Mouse (Mus musculus) megakaryocyte, embryonic 14.5 days (primary cell): ENCODE data around the gene Gramd1b. TPM values are rescaled to one million over a fixed set of nuclear protein-coding genes. Genes with fewer than 3 reads are reported as not detected.
A peak's percentile ranks its signal among the peaks of the same experiment; 100 is the strongest.

Experiments
- H3K27me3 ChIP-seq: replicated peaks from 2 replicates; pipeline ENCODE3; 2012; ENCODE audit warnings: inconsistent platforms
- H3K36me3 ChIP-seq: replicated peaks from 2 replicates; pipeline ENCODE3; 2012; ENCODE audit warnings: low read length, inconsistent platforms, mixed read lengths
- H3K4me1 ChIP-seq: 2 replicates; pipeline ENCODE4 v1.6.1; 2012; ENCODE audit warnings: inconsistent platforms
- H3K4me3 ChIP-seq: replicated peaks from 2 replicates; pipeline ENCODE3; 2012; ENCODE audit warnings: moderate library complexity, mild to moderate bottlenecking, inconsistent platforms
- H3K9me3 ChIP-seq: 2 replicates; pipeline ENCODE4 v1.6.1; 2012; ENCODE audit warnings: inconsistent platforms
- FLI1 ChIP-seq: IDR thresholded peaks from 2 replicates; pipeline ENCODE4 v1.6.1; 2012; ENCODE audit warnings: low read length, inconsistent platforms, mixed read lengths
- GATA1 ChIP-seq: IDR thresholded peaks from 3 replicates; pipeline ENCODE4 v1.6.1; 2012; ENCODE audit warnings: mixed read lengths, low read length, inconsistent platforms, borderline replicate concordance
- polyA plus RNA-seq: library from polyadenylated mRNA; stranded (reverse); fragments of >175 nt; gene quantifications from 2 replicates; pipeline ENCODE4 v1.2.3, GENCODE M21; 2012; ENCODE audit warnings: low replicate concordance; ENCODE audit not compliant: insufficient read depth

The Gramd1b gene
- polyA plus RNA-seq, 1 experiment = 3.1 TPM

- peaks cover 48% of the 10 kb centered on the region for H3K36me3 ChIP-seq
- H3K4me1 ChIP-seq = peaks cover 3% of the 10 kb centered on the region
- H3K9me3 ChIP-seq = peaks cover 9% of the 10 kb centered on the region
- H3K4me3 ChIP-seq = no peak overlapping the region
- no peaks in the 10 kb centered on the region for H3K27me3 ChIP-seq
- TF ChIP-seq GATA1 (no peak), FLI1 (no peak)
These were observed 100.2 kb downstream of the Gramd1b start for GRCm38 (mm10) chr9:40430969-40431368.

DNA sequence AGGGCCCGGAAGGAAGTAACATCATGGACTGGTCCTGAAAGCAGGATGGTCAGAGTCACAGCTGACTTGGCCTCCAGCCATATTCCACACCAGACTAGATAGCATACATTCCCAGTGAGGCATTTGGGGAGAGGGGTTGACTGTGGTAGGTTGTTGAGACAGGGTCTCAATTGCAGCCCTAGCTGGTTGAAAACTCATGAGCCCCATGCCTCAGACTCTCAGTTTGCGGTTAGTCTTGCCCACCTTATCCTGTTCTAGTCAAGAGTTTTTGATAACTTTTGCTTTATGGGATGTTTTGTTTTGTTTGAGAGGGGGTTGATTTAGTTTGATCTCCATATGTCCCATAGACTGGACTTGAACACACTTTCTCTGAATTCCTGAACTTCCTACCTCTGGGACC is 103.5 kb downstream of the Gramd1b start:
- Histone ChIP-seq H3K9me3 (peaks cover 1% of the 10 kb centered on the region), H3K4me3 (no peak overlapping the region), H3K4me1 (peaks cover 22% of the 10 kb centered on the region), H3K27me3 (no peaks in the 10 kb centered on the region), H3K36me3 (peaks cover 25% of the 10 kb centered on the region)
- TF ChIP-seq FLI1 = no peak
- no peak for TF ChIP-seq GATA1

- H3K27me3 ChIP-seq = no peaks in the 10 kb centered on the region
- peaks cover 25% of the 10 kb centered on the region for H3K4me1 ChIP-seq
- no peak overlapping the region for H3K4me3 ChIP-seq
- TF ChIP-seq FLI1 = no peak
- no peak for TF ChIP-seq GATA1
- H3K36me3 ChIP-seq = peaks cover 15% of the 10 kb centered on the region
- H3K9me3 ChIP-seq = no peaks in the 10 kb centered on the region
These were observed 104.8 kb downstream of the Gramd1b start for GRCm38 (mm10) chr9:40426282-40426964.

- TF ChIP-seq GATA1 (no peak), FLI1 (no peak)
- no peaks in the 10 kb centered on the region for H3K9me3 ChIP-seq
- H3K4me3 ChIP-seq = no peak overlapping the region
- H3K27me3 ChIP-seq = no peaks in the 10 kb centered on the region
- peaks cover 6% of the 10 kb centered on the region for H3K36me3 ChIP-seq
- H3K4me1 ChIP-seq = peaks cover 25% of the 10 kb centered on the region
These were observed 106.3 kb downstream of the Gramd1b start for GRCm38 (mm10) chr9:40424874-40425273.

DNA sequence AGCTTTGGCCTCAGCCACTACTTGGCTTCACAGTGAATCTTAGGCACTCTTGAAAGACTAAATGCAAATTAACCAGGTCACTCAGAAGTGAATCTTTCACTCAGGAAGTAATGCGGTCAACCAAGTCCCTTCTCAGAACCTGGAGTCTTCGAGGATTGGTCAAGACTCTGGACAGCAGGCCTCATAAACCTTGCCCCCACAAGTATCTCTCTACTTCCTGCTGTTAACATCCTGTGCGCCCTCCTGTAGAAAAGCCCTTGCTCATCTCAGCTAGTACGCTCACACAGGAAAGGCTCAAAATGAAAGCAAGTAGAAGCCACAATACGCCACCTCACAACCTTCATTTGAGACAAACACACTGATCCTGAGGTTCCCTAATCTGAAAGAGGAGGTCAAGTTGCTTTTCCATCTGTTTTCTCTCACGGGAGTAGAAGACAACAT is 107.7 kb downstream of the Gramd1b start:
- H3K4me3 ChIP-seq = peak overlapping the region; percentile 71
- peaks cover 4% of the 10 kb centered on the region for H3K36me3 ChIP-seq
- no peaks in the 10 kb centered on the region for H3K27me3 ChIP-seq
- no peak for TF ChIP-seq FLI1
- TF ChIP-seq GATA1 = no peak
- peaks cover 25% of the 10 kb centered on the region for H3K4me1 ChIP-seq
- no peaks in the 10 kb centered on the region for H3K9me3 ChIP-seq

- Histone ChIP-seq H3K9me3 (no peaks in the 10 kb centered on the region), H3K4me1 (peaks cover 25% of the 10 kb centered on the region), H3K4me3 (no peak overlapping the region), H3K27me3 (no peaks in the 10 kb centered on the region), H3K36me3 (peaks cover 4% of the 10 kb centered on the region)
- TF ChIP-seq GATA1 (no peak), FLI1 (no peak)
These were observed 108.7 kb downstream of the Gramd1b start for GRCm38 (mm10) chr9:40422368-40423057.

DNA sequence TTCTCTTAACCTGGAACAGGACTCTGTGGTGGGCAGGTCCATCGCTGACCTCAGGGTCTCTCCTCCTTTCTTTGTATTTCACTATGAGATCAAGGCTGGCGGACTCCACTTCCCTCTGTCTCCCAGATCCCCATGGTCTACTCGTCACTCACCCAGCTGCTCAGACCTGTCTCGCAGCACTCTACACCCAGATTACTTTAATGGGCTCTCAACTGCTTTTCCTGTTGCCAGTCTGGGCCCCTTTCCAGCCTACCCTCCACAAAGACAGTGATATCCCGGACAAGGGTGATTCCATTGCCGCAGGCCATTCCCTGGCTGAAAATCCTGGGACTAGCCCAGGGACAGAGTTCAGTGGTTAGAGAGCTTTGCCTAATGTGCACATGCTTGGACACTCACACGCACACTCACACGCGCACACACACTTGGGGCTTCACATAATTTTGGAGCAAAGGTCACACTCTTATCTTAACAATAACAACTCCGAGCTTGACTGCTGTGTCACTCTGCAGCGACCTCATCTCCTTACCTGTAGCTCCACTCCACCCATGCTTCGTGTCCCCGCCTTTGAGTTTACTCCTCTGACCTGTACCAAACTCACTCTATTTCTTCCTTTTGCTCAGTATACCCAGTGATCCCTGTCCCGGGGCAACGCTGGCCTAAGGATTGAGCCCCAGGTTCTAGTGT is 110.4 kb downstream of the Gramd1b start:
- Histone ChIP-seq H3K4me3 (no peak overlapping the region), H3K27me3 (no peaks in the 10 kb centered on the region), H3K36me3 (peaks cover 3% of the 10 kb centered on the region), H3K4me1 (peaks cover 25% of the 10 kb centered on the region), H3K9me3 (peaks cover 10% of the 10 kb centered on the region)
- TF ChIP-seq GATA1 (no peak), FLI1 (no peak)

GRCm38 (mm10) chr9:40418803-40419202 is 112.4 kb downstream of the Gramd1b start:
- TF ChIP-seq FLI1 (no peak), GATA1 (no peak)
- no peaks in the 10 kb centered on the region for H3K27me3 ChIP-seq
- H3K4me3 ChIP-seq = no peak overlapping the region
- H3K36me3 ChIP-seq = peaks cover 3% of the 10 kb centered on the region
- H3K9me3 ChIP-seq = peaks cover 10% of the 10 kb centered on the region
- H3K4me1 ChIP-seq = peaks cover 19% of the 10 kb centered on the region

GRCm38 (mm10) chr9:40416150-40416549 is 115.0 kb downstream of the Gramd1b start:
- Histone ChIP-seq H3K4me1 (peaks cover 6% of the 10 kb centered on the region), H3K9me3 (peaks cover 10% of the 10 kb centered on the region), H3K27me3 (no peaks in the 10 kb centered on the region), H3K36me3 (peaks cover 3% of the 10 kb centered on the region), H3K4me3 (no peak overlapping the region)
- TF ChIP-seq GATA1 (no peak), FLI1 (no peak)
